Mouse (Mus musculus) fibroblast of lung, adult 2 months (primary cell): Measurements from ENCODE around the gene Rpl28.
A peak's percentile ranks its signal among the peaks of the same experiment; 100 is the strongest.

ENCODE experiments used
- DNase-seq: peaks from one replicate; pipeline ENCODE4 v3.0.0-alpha.2; 2011; ENCODE audit warnings: low read depth

Rpl28 gene

DNA sequence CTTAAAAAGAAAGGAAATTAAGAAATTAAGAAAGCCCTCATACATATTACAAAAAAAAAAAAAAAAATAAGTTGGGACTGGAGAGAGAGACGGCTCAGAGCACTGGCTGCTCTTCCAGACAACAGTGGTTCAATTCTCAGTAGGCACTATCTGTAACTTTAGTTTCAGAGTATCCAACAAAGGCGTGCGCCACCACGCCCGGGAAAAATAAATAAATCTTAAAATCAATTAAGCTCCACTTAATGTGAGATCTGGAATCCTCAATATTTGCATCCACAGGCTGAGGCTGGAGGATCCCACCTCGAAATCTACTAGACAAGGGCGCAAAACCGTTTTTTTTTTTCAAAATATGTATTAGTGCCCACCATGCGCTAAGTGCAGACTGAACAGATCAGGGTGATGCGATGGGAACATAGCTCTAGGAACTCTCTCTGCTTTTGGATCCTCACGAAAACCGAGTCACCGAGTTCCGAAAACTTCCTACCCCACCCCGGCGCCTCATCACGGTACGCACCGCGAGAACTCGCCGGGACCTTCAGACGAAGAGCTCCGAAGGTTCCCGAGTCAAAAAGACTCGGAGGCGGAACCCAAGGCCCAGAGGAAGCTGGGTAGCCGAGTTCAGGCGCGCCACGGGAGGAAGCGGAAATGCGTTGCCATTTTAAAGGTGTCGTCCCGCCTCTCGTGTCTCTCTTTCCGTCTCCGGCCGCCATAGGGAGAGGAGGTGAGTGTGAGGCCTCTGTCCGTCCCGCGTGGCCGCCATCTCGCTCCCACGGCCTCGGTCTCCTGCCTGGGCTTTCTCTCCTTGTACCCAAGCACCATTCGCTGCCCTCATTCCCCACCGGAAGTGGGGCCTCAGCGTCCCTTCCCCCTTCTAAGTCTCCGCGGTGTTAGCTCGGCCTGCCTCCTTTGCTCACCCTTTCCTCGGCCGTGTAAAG, at the start of gene Rpl28:
Rpl28 (plus strand) TSS at position 597 of the 935 bp plus-strand sequence.
- DNase-seq = peak; percentile 93

DNA sequence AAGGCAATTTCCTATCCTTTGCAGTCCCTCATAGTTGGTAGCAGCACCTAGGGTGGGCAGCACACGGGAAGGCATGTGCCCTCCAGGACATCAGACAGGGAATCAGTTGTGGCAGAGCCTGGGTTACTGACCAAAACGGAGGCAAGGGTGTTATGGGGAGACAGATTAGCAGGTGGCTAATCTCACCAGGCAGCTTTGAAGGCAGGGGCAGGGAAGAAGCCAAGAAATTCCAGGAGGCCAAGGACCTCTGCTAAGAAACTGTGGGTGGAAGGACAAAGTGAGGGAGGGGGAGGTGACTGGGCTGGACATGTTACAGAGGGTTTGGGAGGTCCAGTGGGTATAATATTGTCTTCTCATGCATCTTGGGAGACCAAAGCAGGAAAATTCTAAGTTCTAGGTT, 49.3 kb upstream of the Rpl28 start:
- DNase-seq = no peak

DNA sequence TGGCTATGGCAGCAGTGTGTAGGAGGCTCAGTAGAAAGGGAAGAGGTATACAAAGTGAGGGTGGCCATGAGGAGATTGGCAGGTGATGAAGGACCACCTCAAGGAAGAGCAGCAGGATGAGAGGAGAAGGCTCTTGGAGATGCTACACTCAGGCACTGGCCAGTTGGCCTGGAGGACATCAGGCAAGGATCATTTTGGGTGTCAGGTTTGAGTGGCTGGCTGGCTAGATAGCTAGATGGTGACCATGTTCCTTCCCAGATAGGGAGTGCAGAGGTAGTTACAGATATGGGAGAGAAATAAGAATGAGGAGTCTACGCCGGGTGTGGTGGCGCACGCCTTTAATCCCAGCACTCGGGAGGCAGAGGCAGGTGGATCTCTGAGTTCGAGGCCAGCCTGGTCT, 47.8 kb upstream of the Rpl28 start:
- no peak for DNase-seq

DNA sequence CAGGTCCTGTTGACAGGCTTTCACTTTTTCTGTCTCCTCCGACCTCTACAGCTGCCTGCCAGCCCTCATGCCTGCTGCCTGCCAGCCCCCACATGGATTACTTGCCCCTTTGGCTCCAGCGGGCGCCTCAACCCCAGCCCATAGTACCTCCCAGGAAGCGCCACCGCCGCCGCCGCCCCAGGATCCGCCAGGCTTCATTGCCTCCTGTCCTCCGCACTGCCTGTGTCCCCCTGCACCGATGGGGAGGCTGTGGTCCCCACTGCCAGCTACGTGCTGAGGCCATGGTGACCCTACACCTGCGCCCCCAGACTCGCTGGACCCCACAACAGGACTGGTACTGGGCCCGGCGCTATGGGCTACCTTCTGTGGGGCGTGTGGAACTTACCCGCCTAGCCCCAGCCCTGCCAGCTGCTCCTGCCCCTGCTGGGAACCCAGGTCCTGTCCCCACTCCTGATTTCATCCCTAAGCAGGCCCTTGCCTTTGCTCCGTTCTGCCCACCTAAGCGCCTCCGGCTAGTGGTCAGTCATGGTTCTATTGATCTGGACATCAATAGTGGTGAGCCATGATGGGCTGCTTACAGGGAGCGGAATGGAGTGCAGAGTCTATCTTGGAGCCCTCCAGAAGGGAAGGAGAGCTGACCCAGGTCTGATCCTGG, 46.2 kb upstream of the Rpl28 start:
- DNase-seq = no peak

DNA sequence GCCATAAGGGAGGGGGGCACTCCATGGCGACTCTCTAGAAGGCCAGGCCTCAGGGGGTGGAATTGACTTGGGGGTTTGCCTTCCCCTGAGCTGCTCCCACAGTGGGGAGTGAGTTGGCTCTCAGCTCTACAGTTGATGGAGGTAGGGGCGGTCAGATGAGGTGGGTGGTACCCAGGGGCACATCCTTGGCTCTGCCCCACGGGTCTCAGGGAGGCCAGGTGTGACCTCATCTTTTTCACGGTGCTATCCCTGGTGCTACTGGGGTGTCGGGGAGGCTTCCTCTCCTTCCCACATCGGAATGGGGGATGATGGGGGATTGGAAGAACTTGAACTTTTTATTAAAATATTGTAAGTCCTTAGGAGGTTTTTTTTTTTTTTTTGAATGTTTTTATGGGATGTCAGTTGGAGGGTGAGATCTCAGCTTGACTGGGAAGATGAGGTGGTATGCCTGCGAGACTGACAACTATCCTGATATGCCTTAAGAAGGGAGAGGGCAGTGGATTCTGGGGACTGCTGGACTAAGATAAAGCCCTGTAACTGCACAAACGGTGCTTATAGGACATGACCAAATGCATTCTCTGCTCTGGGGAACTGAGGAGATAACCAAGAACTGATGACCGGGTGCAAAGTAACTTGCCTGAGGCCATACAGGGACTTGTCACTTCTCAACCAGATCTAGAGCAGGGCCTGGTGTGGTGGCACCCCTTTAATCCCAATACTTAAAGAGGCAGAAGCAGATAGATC, 45.3 kb upstream of the Rpl28 start:
- DNase-seq = no peak

DNA sequence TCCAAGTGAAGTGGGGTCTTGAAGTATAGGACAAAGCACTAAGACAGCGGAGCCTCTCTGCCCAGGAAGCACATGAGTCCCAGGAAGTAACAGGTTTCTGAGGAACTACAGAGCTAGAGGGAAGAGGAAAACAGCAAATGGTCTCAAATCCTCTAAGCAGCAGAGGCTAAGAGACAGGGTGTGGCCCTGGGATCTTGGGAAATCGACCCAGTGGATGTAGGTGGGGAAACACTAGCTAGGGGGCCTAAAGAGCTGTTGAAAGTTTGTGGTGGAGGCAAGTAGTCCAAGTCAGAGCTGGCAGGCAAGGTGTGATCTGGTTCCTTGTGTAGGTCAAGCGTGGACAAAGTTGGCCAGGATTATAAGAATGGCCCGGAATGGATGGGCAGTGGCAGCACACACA, 44.4 kb upstream of the Rpl28 start:
- DNase-seq = no peak

DNA sequence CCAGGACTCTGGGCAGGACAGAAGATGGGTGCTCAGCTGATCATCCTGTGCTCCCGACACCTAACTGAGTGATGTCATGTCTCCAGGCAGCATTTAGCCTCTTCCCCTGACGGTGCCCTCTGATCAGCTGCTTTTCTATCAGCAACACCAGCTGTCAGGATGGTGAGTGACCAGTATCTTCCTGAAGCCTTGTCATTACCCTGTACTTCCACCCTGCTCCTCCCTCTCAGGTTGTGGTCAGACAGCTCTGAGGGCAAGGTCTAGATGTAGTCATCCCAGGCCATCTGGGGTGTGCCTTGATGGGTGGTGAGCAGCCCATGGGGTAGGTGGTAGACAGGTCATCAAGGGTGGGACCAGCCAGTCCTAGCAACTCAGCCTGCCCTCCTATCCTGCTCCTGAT, 43.5 kb upstream of the Rpl28 start:
- no peak for DNase-seq

DNA sequence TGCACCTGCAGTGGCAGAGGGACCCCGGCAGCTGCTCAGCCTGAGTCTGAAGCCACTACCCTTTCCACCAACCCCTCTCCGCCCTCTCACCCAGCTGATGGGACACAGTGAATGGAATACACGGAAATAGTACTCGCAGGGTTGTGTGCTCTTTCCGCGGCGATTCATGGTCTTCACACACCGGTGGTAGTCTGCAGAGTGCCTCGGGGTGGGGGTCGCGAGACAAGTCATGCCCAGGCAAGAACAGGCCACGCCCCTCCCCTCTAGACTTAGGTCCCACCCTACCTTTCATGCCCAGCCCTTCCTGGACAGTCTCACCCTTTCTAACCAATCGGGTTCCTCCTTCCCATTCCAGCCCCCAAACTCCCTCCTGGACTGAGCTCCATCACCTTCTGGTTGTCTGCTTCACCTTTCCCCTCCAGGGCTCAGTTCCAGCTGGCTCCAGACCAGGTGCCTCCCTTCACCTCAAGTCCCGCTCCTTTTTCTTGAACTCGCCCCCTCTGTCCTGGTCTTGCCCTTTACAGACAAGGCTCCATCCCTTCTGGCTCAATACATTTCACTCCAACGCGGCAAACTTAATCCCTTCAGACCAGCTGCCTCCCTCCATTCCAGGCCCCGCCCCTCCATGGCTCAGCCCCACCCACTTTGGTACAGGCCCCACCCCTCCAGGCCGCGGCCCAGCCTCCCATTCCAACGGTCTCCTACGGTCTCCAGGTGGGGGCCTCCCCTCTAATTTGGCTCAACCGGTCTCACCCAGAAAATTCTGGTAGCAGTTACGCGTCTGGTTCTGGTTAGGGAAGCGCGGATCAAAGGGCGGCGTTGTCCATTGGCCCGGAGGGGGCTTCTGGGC, 40.5 kb upstream of the Rpl28 start:
- no peak for DNase-seq

DNA sequence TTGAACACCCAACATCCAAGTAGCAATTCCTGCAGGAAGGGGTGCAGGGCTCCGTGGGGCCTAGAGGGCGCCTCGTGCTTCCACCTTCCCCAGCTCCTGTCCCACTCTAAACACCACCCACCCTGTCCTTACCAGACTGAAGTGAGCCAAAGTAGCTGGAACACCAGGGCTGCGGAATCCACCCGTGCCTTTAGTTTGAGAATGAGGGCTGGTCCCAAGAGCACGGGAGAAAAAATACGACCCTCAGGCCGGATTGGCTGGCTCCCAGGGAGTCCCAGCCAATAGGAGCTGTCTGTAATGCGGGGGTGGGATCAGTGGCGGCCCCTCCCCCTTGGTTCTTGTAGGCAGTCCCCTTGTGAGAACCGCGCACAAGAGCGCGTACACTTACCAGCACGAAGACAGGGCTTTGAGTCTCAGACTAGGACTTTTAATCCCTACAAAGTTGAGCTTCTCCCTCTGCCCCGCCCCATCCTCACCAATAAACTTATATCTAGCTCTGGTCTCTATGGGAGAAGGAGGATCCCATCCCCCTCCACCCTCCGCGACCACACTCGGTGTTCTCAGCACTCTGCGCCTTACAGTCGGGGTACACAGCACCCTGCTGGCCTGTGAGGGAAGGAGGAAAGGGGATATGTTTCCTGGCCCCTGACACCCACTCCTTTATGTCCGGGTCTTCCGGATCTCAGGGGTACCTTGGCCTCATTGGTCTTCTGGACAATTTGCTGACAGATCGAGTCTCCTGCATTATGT, 39.7 kb upstream of the Rpl28 start, which contains the start of gene Cox6b2:
Cox6b2 (minus strand) TSS at position 274 of the 750 bp plus-strand sequence.
- no peak for DNase-seq

DNA sequence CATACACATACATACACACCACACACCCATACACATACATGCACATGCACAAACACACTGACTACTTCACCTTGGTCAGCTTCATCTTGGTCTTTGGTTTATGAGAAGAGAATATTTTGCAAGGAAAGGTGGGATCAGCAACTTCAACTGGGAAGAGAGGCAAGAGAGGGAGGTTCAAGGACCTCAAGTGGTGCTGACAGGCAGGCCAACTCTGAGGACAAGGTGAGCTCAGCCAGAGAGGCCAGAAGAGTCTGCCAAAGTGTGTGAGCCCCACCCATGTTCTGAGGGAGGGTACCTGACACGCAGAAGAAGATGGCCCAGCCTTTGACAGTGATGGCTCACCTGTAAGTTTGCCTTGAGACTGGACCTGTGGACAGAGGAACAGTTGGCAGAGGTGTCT, 33.0 kb upstream of the Rpl28 start:
- no peak for DNase-seq

DNA sequence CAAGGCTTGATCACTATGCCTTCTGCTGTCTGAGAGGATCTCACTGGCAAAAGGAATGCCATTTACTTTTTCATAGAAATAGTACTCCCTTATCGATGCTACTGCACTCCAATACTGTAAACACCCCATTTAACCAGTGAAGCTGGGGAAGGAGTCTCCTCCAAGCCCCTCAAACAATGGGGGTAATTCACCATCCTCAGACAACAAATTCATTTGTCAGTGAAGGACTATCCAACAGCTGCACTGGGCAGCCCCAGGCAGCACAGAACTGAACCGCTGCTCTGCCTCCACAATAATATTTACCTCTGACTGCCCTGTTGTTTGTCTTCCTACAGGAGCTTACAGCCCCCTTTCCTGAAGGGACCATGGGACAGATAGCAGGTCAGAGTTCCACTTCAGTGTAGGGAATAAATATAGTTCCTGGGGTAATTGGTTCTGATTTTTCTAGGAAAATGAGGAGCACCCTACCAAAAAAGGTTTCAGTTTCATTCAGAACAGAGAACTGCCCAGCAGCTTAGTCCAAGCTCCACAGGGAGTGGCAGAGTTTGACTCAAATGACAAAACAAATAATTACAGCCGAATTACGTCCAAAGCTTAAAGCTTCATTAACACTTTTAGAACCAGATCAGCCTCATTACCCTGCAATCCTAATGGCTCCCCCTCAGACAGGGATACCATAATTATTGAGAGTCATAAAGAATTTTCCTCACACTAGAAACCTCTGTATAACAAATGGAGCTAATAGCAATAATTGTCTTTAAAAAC, 27.5 kb upstream of the Rpl28 start:
- no peak for DNase-seq

DNA sequence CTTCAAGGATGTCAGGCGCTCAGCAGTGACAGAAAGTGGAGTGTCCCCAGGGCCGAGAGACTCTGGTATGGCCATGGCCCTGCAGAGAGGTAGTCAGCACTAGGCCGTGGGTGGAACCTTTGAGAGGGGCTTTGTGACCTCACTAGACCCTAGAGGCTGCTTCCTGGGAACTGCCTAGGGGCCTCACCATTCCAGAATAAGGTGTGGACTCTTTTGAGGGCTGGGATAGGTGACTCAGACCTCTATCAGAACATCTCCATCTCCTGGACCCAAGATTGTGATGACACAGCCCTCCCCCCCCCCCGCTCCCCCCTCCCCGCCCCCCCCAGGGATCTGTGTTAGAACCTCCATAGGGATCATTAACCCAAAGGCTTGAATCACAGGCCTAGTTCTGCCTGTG, 21.5 kb upstream of the Rpl28 start, which contains the start of gene Fam71e2:
Fam71e2 (minus strand) TSS at position 101 of the 400 bp plus-strand sequence.
- DNase-seq = no peak

DNA sequence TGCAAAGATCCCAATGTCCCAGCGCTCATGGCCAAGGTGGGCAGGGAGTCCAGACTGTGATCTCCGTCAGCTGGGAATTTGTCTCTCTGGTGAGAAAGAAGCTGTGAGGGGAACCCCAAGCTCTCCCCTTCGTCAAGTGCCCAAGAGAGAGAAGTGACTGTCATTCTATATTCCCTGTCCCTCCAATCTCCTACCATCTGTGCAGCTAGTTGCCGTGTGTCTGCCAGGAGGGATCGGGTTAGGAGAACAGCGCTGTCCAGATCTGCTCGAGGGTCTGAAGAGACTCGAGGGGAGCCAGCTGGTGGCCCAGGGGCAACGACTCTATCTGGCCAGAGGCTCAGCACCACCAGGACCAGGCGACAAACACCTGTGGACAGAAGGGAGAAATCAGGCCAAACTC, 16.5 kb upstream of the Rpl28 start:
- no peak for DNase-seq

DNA sequence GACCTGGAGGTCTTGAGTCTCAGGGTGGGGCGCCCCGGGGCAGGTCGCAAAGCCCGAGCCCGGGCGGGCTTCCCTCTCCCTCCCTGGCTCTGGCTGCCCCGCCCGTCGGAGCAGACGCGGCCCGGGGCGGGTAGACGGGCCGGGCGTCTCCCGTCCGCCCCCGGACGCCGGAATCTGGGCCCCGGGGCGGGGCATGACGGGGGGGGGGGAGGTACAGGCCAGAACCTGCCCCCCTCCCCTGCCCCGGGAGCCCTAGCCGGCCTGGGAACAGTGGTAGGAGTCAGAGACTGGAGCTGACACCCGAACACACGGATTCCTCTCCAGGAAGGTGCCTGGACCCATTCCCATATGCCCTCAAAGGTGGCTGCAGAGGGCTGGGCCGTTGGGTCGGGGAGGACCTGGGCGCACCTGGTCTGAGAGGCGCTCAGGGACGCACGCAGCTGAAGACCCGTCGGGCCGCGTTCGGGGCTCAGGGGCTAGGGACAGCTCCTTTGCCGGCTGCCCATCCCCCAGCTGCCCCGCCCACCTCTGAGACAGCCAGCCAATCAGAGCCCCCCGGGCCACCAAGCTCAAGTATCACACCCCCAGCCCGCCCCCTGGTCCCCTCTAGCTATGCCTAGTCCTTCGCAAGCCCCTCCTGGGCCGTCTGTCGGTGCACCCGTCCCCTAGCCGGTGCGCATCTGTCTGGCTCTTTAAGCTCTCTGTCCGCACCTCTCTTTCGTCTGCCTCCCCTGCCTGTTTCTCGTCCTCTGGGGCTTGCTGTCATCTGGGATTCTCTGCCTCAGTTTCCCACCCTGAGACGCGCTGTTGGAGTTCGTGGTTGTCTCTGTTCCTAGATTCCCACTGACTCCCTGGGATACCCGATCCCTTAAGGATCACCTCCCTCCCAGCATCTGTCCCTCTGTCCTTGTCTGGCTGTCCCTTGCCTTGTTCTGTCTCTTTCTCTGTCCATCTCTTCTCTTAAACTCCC, 15.5 kb upstream of the Rpl28 start:
- DNase-seq = no peak

DNA sequence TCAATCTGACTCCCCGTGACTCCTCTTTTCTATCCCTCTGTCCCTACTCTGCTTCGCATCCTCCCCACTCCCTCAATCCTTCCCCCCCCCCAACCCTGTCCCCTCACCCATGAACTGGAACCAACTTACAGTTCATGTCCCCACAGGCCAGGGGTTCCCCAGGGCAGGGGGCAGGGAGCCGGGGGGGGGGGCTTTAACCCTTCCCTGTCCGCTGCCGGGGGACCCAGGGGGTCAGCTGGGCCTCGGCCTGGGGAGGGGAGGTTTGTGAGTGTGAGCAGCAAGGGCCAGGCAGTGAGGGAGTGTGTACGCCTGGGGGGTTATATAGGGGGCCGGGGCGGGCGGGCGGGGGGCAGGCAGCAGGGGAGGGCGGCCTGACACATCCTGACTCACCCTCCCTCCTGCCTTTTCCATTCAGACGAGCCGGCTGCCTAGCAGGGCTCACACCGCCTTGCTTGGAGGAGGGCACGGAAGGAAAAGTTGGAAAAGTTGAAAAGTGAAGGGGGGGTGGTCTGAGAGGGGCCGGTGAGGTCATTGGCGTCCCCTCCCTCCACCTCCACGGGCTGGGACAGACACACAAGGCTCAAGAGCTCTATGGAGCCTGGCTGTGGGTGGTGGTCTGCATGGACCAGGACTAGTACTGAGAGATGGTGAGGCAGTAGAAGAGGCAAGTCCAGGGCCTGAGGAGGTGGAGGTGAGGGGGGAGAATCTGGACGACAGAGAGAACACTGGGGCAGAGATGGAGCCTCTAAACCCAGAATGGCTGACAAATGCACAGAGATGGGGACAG, 14.6 kb upstream of the Rpl28 start:
- no peak for DNase-seq

DNA sequence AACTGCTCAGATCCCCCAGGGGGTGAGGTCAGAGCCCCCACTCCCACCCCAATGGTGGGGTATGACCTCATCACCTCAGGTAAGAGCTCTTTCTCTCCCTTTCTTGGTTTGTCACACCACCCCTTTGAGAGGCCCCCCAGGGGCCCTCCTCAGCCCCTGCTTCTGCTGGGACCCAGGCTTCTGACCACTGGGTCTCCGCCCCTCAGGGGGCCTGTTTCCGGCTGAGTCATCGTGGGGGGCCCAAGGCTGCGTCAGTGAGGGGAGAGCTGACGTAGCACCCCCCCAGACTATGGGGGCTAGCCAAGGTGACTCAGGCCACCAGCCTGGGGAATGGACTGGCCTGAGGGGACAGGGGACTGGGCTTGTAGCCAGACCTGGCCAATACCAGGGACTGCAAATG, 12.8 kb upstream of the Rpl28 start:
- DNase-seq = no peak

DNA sequence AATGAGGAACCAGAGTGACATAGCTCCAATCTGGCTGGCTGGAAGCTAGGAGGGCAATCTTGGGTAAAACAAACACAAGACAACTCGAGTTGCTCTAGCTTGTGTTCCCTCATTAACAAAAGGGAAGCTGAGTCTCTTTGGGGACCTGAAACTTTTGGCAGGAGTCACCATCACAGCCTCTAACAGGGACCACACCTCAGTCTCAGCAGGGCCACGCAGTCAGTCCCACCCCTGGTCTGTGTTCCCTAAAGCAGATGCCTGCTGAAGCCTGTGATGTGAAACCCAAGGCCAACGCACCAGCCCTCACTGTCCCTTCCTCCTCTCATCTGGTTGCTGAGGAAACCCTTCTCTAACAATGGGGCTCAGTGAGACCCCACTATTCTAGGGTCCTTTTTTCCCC, 10.5 kb upstream of the Rpl28 start:
- DNase-seq = no peak

DNA sequence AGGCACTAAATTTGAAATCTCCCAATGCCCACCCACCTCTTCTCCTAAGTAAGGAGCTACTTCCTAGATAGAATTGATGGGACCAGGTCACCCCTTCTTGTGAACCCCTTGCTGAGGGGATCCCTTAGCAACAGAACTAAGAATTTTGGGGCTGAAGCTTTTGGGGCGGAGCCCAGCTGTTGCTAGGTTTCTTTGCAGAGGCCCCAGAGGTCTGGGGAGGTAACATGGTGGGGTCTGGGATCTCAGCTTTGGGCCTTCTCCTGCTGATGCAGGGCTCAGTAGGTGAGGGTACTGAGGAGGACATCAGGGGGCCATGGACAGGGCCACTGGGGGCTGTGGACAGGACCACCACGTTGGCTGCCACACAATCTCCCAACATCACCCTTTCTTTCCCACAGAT, 9.9 kb upstream of the Rpl28 start, which contains the start of the genes Il11 and Tmem190:
Il11 (minus strand) TSS at position 101 of the 400 bp plus-strand sequence.
Tmem190 (plus strand) TSS at position 179 of the 400 bp plus-strand sequence.
- no peak for DNase-seq
